Mouse (Mus musculus) pancreas, adult 10 weeks (tissue): ENCODE measurements around the gene Kantr. TPM values are rescaled to one million over a fixed set of nuclear protein-coding genes. Genes with fewer than 3 reads are reported as not detected.

Source experiments
- polyA plus RNA-seq: library from polyadenylated mRNA; stranded (reverse); fragments of 350-450 nt; fragmentation: Illumina TruSeq; extraction: RNeasy Lipid Tissue Mini Kit (QIAGEN cat#74804); gene quantifications from one replicate; pipeline ENCODE4 v1.2.3, GENCODE M21; 2015; ENCODE audit warnings: low read depth, low replicate concordance; ENCODE audit not compliant: insufficient read depth

The Kantr gene
- polyA plus RNA-seq, result 2.5 TPM

DNA sequence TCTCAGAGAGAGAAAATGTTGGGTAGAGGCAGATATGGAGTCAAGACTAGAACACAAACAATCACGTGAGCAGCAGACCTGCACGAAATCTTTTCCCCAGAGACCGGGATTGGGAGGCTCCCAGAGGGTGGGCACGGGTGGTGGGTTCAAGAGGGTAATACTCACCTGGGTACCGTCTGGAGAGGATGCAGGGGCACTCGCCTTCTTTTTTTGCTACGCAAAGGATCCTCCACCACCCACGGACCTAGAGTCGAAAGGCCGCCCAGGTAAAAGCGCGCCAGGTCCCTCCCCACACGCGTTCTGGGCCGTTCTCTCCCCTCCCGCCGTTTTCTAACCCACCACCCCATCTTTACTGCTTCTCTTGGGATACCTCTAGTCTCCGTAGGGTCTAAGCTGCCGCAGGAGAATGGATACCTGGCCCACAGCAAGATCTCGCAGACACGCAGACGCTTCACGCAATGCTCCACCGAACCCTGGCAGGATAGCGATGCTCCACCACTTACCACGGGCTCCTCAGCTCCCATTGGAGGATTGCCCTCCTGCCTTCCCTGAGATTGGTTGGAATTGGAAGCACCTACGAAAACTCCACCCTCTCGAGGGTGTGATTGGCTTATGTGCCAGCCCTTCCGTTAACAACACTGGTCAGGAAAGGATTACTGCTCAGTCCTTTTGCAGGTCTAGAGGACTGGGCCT is at the start of gene Kantr:
TSS of gene Kantr (minus strand) at position 500 of the 693 bp plus-strand sequence.

GRCm38 (mm10) chrX:152368397-152369273 is 41.3 kb upstream of the Kantr start, which contains the start of gene Gpr173:
Gene Gpr173, minus strand, starts transcription at chrX:152368704.

DNA sequence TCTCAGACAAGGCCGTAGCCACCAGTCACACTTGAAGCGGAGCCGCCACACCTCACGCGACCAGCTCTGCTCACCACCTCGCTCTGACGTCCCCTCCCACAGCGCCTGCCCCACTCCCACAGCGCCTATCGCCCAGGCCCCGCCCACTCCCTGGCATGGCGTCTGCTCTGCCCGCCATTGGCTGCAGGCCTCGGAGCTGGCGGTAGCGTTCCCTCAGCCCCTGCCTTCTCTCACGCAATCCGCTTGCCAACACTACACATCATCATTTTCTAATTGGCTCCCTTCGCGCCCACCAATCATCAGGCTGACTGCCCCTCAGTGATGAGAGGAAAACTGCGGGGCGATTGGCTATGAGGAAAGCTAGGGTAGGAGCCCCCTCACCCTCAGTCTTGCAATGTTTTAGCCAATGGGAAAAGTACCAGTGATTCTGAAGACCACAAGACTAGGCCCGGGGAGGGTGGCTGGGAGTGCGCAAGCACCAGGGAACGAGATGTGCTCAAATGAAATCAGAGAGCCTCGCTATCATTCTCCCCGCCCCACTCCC is 15.1 kb upstream of the Kantr start, which contains the start of gene Tspyl2:
TSS of gene Tspyl2 (minus strand) at position 68 of the 544 bp plus-strand sequence.

Other genes starting within 250 kb of the Kantr start
- gene Iqsec2, start 183.2 kb downstream of the Kantr start, polyA plus RNA-seq, result 5.8 TPM
- gene Kdm5c, start 94.5 kb downstream of the Kantr start, polyA plus RNA-seq, result 12.1 TPM
- 33.5 TPM for gene Tspyl2, start 14.9 kb upstream of the Kantr start, polyA plus RNA-seq
- gene Gpr173, start 41.2 kb upstream of the Kantr start, polyA plus RNA-seq, result 0.54 TPM
- gene Cldn34a, start 235.8 kb upstream of the Kantr start, polyA plus RNA-seq, result not detected